Mouse (Mus musculus) G1E (cell line): ENCODE data around the gene Usp24.

Experiments used
- CTCF ChIP-seq: IDR thresholded peaks from 2 replicates; pipeline ENCODE4 v1.5.1; 2012; ENCODE audit warnings: low read depth, low read length, inconsistent platforms, mixed read lengths
- GATA1 ChIP-seq: IDR thresholded peaks from 2 replicates; pipeline ENCODE4 v1.6.1; 2012; ENCODE audit warnings: borderline replicate concordance, low read length, inconsistent platforms, mixed read lengths
- POLR2AphosphoS5 ChIP-seq: IDR thresholded peaks from 2 replicates; pipeline ENCODE4 v1.6.1; 2012; ENCODE audit warnings: low read depth, low read length, inconsistent platforms; ENCODE audit not compliant: insufficient replicate concordance
- TAL1 ChIP-seq: conservative IDR thresholded peaks from 2 replicates; pipeline ENCODE4 v1.6.1; 2012; ENCODE audit warnings: low read depth, low read length, inconsistent platforms, mixed read lengths

DNA sequence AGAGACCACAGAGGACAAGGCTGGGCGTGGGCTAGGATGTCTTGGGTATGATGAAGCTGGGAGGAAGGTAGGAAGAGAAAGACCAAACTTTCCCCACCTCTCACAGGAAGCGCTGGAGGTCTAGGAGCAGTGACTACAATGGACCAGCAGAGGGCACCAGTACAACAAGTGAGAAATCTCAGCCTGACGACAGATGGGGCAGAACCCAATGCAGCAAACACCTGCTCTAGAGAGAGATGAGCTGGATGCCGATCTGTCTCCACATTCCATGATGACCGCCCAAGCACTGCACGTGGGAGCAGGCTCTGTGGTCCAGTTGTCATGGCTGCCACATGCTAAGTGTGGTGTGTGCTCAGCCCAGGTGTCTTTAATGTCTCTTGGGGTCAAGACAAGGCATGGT lies 158.2 kb downstream of the Usp24 start:
- TF ChIP-seq CTCF (peak; percentile 41; the same call in 1 of the 2 replicates), TAL1 (no peak), GATA1 (no peak), POLR2AphosphoS5 (no peak)
